Mouse (Mus musculus) erythroblast, embryonic 14.5 days (primary cell): Measurements from ENCODE around the gene Tle6.

Source experiments
- GATA1 ChIP-seq: IDR thresholded peaks from 2 replicates; pipeline ENCODE4 v1.6.1; 2012; ENCODE audit warnings: low read length, inconsistent platforms, mixed read lengths
- TAL1 ChIP-seq: IDR thresholded peaks from 3 replicates; pipeline ENCODE4 v1.6.1; 2012; ENCODE audit warnings: low read length, inconsistent platforms, mixed read lengths

DNA sequence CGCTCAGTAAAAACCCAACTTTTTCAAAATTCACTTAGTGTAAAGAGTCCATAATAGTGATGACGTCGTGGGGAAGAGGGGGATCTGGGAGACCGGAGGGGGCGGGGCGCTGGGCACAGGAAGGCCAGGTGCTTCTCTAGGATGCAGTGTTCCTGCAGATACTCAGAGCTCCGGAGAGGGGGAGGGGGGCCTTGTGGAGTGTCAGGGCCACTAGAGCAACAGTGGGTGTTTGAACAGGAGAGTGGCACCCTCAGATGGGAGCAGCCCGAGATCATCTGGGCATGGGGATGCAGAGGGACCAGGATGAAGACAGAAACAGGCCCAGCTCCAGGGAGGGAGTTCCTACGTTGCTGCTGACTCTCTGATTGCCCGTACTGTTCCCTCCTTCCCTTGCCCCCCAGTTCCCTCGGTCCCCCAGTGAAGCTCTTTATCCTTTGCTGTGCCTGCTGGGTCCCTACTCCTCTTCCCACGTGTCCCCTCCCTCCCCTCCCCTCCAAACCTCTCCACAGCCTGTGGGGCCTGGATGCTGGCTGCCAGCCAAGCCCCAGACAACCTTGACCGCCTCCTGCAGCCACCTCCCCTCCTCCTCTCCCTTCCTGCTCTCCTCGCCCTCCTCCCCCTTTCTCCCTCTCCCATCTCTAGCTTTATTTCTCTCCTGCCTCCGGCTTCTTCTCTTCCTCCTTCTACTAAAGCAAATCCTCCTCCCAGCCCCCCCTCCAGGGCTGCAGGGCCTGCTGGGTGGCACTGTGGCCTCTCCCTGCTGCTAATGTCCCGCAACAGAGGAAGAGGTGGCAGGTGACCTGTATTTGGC, 32.3 kb downstream of the Tle6 start:
- TF ChIP-seq GATA1 (no peak), TAL1 (no peak)
